Mouse (Mus musculus) forebrain, embryonic 14.5 days (tissue): ENCODE data around the gene Itpkb. TPM values are rescaled to one million over a fixed set of nuclear protein-coding genes. Genes with fewer than 3 reads are reported as not detected.

Experiments
- ATAC-seq: fragments of 200-750 bp; cut with Nextera tagmentation; 2 replicates; pipeline ENCODE4 v1.8.0; 2017; ENCODE audit warnings: mild to moderate bottlenecking, moderate library complexity
- DNase-seq: peaks from one replicate; pipeline ENCODE4 v3.0.0-alpha.2; 2015; ENCODE audit warnings: low spot score
- H3K27ac ChIP-seq: fragments of 300-500 bp; sonication (generic); 2 replicates; pipeline ENCODE4 v1.5.1; 2014; ENCODE audit warnings: low read depth, mild to moderate bottlenecking, control low read depth, low read length, moderate library complexity
- H3K27me3 ChIP-seq: fragments of 300-500 bp; sonication (generic); replicated peaks from 2 replicates; pipeline ENCODE4 v1.6.1; 2014; ENCODE audit warnings: low read length, control low read depth, mixed read lengths; ENCODE audit not compliant: control insufficient read depth, insufficient read depth
- H3K36me3 ChIP-seq: fragments of 300-500 bp; sonication (generic); 2 replicates; pipeline ENCODE4 v1.6.1; 2014; ENCODE audit warnings: low read length, control low read depth; ENCODE audit not compliant: control insufficient read depth, insufficient read depth
- H3K4me1 ChIP-seq: fragments of 300-500 bp; sonication (generic); 2 replicates; pipeline ENCODE4 v1.6.1; 2014; ENCODE audit warnings: antibody characterized with exemption, low read length, control low read depth; ENCODE audit not compliant: control insufficient read depth, insufficient read depth
- H3K4me2 ChIP-seq: fragments of 300-500 bp; sonication (generic); 2 replicates; pipeline ENCODE4 v1.6.1; 2014; ENCODE audit warnings: mild to moderate bottlenecking, control low read depth, low read length
- H3K4me3 ChIP-seq: fragments of 300-500 bp; sonication (generic); 2 replicates; pipeline ENCODE4 v1.5.1; 2014; ENCODE audit warnings: low read depth, low read length, control low read depth
- H3K9ac ChIP-seq: fragments of 300-500 bp; sonication (generic); 2 replicates; pipeline ENCODE4 v1.6.1; 2014; ENCODE audit warnings: mild to moderate bottlenecking, low read length, control low read depth, moderate library complexity
- H3K9me3 ChIP-seq: fragments of 300-500 bp; sonication (generic); replicated peaks from 2 replicates; pipeline ENCODE4 v1.6.1; 2016; ENCODE audit warnings: low read length, control low read depth, mixed read lengths; ENCODE audit not compliant: control insufficient read depth
- WGBS: fragments of 180-500 bp; shearing (Covaris S2); extraction: QIAGEN DNeasy Blood & Tissue Kit; methylation state at CpG from one replicate; pipeline ENCODE4 v1.1.7; 2014; 5-methylcytosine and 5-hydroxymethylcytosine counted together
- polyA plus RNA-seq: library from polyadenylated mRNA; unstranded; fragments of >200 nt; fragmentation: Nextera tagmentation; extraction: Ambion mirVana; gene quantifications from 2 replicates; pipeline ENCODE4 v1.2.1, GENCODE M21; 2014

Itpkb gene
- polyA plus RNA-seq, 1 experiment from 2014 or later = 1.3 TPM

- 93% methylated on average over 5 of the region's 5 CpGs for WGBS
- no peak overlapping the region for H3K9ac ChIP-seq
- H3K27me3 ChIP-seq = no peaks in the 10 kb centered on the region
- DNase-seq = no peak
- no peaks in the 10 kb centered on the region for H3K9me3 ChIP-seq
- H3K36me3 ChIP-seq = no peaks in the 10 kb centered on the region
- no peak overlapping the region for H3K4me3 ChIP-seq
- no peak for ATAC-seq
- no peaks in the 10 kb centered on the region for H3K4me1 ChIP-seq
- no peak overlapping the region for H3K4me2 ChIP-seq
- H3K27ac ChIP-seq = no peak overlapping the region
Observed at GRCm38 (mm10) chr1:180323491-180323890, 6.8 kb upstream of the Itpkb start.

- ATAC-seq = no peak
Observed at GRCm38 (mm10) chr1:180324271-180324670, 6.0 kb upstream of the Itpkb start.

GRCm38 (mm10) chr1:180328794-180329665 is 1.3 kb upstream of the Itpkb start:
- H3K4me3 ChIP-seq = no peak overlapping the region
- peak overlapping the region; percentile 94; the same call in 1 of the 2 replicates for H3K4me2 ChIP-seq
- no peaks in the 10 kb centered on the region for H3K9me3 ChIP-seq
- H3K27ac ChIP-seq = no peak overlapping the region
- no peaks in the 10 kb centered on the region for H3K36me3 ChIP-seq
- peak; percentile 37 for DNase-seq
- peaks cover 6% of the 10 kb centered on the region for H3K4me1 ChIP-seq
- ATAC-seq = no peak
- H3K9ac ChIP-seq = no peak overlapping the region
- 20% methylated on average over 12 of the region's 12 CpGs for WGBS
- H3K27me3 ChIP-seq = peaks cover 11% of the 10 kb centered on the region

More at GRCm38 (mm10) chr1:180324271-180324670, 6.0 kb upstream of the Itpkb start:
- Histone ChIP-seq H3K27me3 (no peaks in the 10 kb centered on the region), H3K27ac (no peak overlapping the region), H3K9ac (no peak overlapping the region), H3K9me3 (no peaks in the 10 kb centered on the region), H3K4me2 (no peak overlapping the region), H3K36me3 (no peaks in the 10 kb centered on the region), H3K4me1 (no peaks in the 10 kb centered on the region), H3K4me3 (no peak overlapping the region)
- DNase-seq = no peak
- 92% methylated on average over 4 of the region's 4 CpGs for WGBS

- H3K27me3 ChIP-seq = peaks cover 11% of the 10 kb centered on the region
- H3K36me3 ChIP-seq = no peaks in the 10 kb centered on the region
- H3K9me3 ChIP-seq = no peaks in the 10 kb centered on the region
- WGBS = 24% methylated on average over 6 of the region's 6 CpGs
- no peak overlapping the region for H3K27ac ChIP-seq
- H3K4me3 ChIP-seq = no peak overlapping the region
- peak overlapping the region; percentile 32; the same call in 1 of the 2 replicates for H3K9ac ChIP-seq
- peaks cover 6% of the 10 kb centered on the region for H3K4me1 ChIP-seq
- no peak for DNase-seq
- peak overlapping the region; percentile 94 for H3K4me2 ChIP-seq
- ATAC-seq = no peak
Observed at GRCm38 (mm10) chr1:180329706-180330105, 579 bp upstream of the Itpkb start.

DNA sequence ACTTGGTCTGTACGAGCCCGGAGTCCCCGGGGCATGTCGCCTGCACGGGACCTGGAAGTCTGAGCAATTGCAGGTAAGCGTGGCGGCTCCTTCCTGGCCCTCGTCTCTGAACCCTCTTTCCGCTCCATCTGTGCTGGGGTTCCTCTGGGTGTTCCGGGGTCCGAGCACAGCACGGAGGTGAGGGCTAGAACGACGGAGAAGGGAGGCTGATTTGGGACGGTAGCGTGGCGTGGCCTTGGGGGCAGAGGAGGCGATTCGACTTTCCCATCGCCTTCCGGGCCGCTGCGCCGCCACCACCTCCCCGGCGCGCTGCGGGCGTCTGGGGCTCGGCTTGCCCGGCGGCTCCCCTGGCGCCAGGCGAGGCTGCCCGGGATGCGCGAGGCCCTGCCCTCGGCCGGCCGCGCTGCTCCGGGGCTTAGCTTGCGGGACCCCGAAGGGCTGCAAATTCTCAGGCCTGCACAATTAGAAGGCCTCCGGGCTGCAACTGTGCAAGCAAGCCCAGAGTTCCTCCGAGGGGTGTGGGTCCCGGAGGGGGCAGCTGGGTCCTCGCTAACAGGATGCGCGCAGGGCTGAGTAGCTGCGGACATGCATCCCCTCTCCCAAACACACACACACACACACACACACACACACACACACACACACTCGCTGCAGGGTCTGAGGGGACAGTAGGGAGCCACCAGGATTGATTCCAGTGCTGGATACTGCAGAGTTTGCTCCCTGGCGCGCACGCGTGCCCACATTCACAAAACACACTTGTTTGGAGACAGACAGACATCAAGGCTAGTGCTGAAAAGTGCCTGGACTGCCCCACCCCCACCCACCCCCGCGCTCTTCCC is 641 bp downstream of the Itpkb start:
- H3K4me2 ChIP-seq = peak overlapping the region; percentile 94
- peaks cover 11% of the 10 kb centered on the region for H3K27me3 ChIP-seq
- H3K36me3 ChIP-seq = no peaks in the 10 kb centered on the region
- ATAC-seq = peak; percentile 37
- H3K4me1 ChIP-seq = peaks cover 6% of the 10 kb centered on the region
- DNase-seq = peak; percentile 51
- H3K27ac ChIP-seq = peak overlapping the region; percentile 70; the same call in 1 of the 2 replicates
- peak overlapping the region; percentile 54 for H3K4me3 ChIP-seq
- WGBS = under 1% methylated on average over 50 of the region's 58 CpGs
- H3K9me3 ChIP-seq = no peaks in the 10 kb centered on the region
- peak overlapping the region; percentile 76 for H3K9ac ChIP-seq

GRCm38 (mm10) chr1:180331546-180332075 is 1.3 kb downstream of the Itpkb start:
- no peak overlapping the region for H3K27ac ChIP-seq
- ATAC-seq = no peak; the same call in 1 of the 2 replicates
- peaks cover 11% of the 10 kb centered on the region for H3K27me3 ChIP-seq
- H3K9ac ChIP-seq = peak overlapping the region; percentile 76
- peaks cover 6% of the 10 kb centered on the region for H3K4me1 ChIP-seq
- WGBS = 0% methylated on average over 21 of the region's 21 CpGs
- peak overlapping the region; percentile 94 for H3K4me2 ChIP-seq
- no peaks in the 10 kb centered on the region for H3K36me3 ChIP-seq
- H3K4me3 ChIP-seq = peak overlapping the region; percentile 54
- no peaks in the 10 kb centered on the region for H3K9me3 ChIP-seq
- no peak for DNase-seq

DNA sequence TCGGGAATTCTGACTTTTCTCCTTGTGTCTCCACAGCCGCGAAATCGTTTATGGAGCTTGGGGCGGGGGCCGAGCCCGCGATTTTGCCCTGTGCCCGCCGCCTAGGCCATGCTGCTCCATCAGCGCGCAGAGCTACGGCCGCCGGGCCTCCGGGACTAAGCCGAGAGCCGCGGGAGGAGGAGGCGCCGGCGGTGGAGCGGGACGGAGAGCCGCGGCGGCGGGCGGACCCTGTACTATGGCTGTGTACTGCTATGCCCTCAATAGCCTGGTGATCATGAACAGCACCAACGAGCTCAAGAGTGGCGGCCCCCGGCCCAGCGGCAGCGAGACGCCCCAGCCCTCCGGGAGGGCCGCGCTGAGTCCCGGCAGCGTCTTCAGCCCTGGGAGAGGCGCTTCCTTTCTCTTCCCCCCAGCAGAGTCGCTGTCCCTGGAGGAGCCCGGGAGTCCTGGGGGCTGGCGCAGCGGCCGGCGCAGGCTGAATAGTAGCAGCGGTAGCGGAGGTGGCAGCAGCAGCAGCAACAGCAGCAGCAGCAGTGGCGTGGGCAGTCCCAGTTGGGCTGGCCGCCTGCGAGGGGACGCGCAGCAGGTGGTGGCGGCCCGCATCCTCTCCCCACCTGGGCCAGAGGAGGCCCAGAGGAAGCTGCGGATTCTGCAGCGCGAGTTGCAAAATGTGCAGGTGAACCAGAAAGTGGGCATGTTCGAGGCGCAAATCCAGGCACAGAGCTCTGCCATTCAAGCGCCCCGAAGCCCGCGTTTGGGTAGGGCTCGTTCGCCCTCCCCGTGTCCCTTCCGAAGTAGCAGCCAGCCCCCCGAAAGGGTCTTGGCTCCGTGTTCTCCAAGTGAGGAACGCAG is 2.0 kb downstream of the Itpkb start:
- Histone ChIP-seq H3K9me3 (no peaks in the 10 kb centered on the region), H3K27me3 (peaks cover 11% of the 10 kb centered on the region), H3K4me1 (peaks cover 6% of the 10 kb centered on the region), H3K4me3 (peak overlapping the region; percentile 54), H3K4me2 (peak overlapping the region; percentile 94), H3K27ac (no peak overlapping the region), H3K36me3 (no peaks in the 10 kb centered on the region), H3K9ac (peak overlapping the region; percentile 76)
- ATAC-seq (peak; percentile 64), DNase-seq (peak; percentile 42)
- WGBS = under 1% methylated on average over 68 of the region's 72 CpGs

- no peaks in the 10 kb centered on the region for H3K9me3 ChIP-seq
- H3K36me3 ChIP-seq = no peaks in the 10 kb centered on the region
- ATAC-seq = no peak
- H3K27me3 ChIP-seq = peaks cover 11% of the 10 kb centered on the region
- H3K4me3 ChIP-seq = peak overlapping the region; percentile 54
- no peak overlapping the region for H3K27ac ChIP-seq
- DNase-seq = no peak
- WGBS = 34% methylated on average over 14 of the region's 14 CpGs
- H3K4me1 ChIP-seq = peaks cover 6% of the 10 kb centered on the region
- peak overlapping the region; percentile 94 for H3K4me2 ChIP-seq
- peak overlapping the region; percentile 76 for H3K9ac ChIP-seq
Observed at GRCm38 (mm10) chr1:180332928-180333440, 2.7 kb downstream of the Itpkb start.
